Mouse (Mus musculus) MEL (cell line): ENCODE results near the gene BC016579. TPM values are rescaled to one million over a fixed set of nuclear protein-coding genes. Genes with fewer than 3 reads are reported as not detected.

Experiments
- DNase-seq: peaks from one replicate; pipeline ENCODE4 v3.0.0; 2011; ENCODE audit warnings: low read depth, low spot score
- H3K27ac ChIP-seq: 2 replicates; pipeline ENCODE4 v1.5.1; 2012; ENCODE audit warnings: low read depth, mild to moderate bottlenecking, control low read depth, low read length, moderate library complexity; ENCODE audit not compliant: control insufficient read depth
- H3K27me3 ChIP-seq, 2 experiments: fragments of 150-350 bp in 1 of 2; sonication (generic) in 1 of 2; 2 replicates each; pipeline ENCODE4 v1.6.1; 2012; ENCODE audit warnings: low read length in 2 of 2, mild to moderate bottlenecking in 2 of 2, improper control_type of control experiment in 1 of 2, moderate library complexity in 1 of 2; ENCODE audit not compliant: insufficient read depth in 2 of 2, control insufficient read depth in 1 of 2
- H3K36me3 ChIP-seq, 2 experiments: 2 replicates each; pipeline ENCODE4 v1.6.1; 2012 to 2014; ENCODE audit warnings: low read length in 2 of 2, improper control_type of control experiment in 1 of 2, inconsistent platforms in 1 of 2, mild to moderate bottlenecking in 1 of 2; ENCODE audit not compliant: insufficient read depth in 2 of 2, control insufficient read depth in 1 of 2
- H3K4me1 ChIP-seq, 2 experiments: fragments of 150-350 bp in 1 of 2; sonication (generic) in 1 of 2; 2 replicates each; pipeline ENCODE4 v1.6.1; 2012; ENCODE audit warnings: low read length in 2 of 2, improper control_type of control experiment in 1 of 2, mild to moderate bottlenecking in 1 of 2; ENCODE audit not compliant: insufficient read depth in 2 of 2, control insufficient read depth in 1 of 2
- H3K4me3 ChIP-seq, 2 experiments: fragments of 150-350 bp in 1 of 2; sonication (generic) in 1 of 2; 2 replicates each; pipeline ENCODE4 v1.5.1; 2012; ENCODE audit warnings: low read depth in 2 of 2, low read length in 2 of 2, mild to moderate bottlenecking in 2 of 2, moderate library complexity in 2 of 2, control low read depth in 1 of 2, improper control_type of control experiment in 1 of 2; ENCODE audit not compliant: control insufficient read depth in 1 of 2, insufficient read depth in 1 of 2
- H3K79me2 ChIP-seq: 2 replicates; pipeline ENCODE4 v1.6.1; 2012; ENCODE audit warnings: mild to moderate bottlenecking, low read length, moderate library complexity; ENCODE audit not compliant: control insufficient read depth, poor library complexity, insufficient read depth
- H3K9ac ChIP-seq: 2 replicates; pipeline ENCODE4 v1.6.1; 2012; ENCODE audit warnings: low read depth, mild to moderate bottlenecking, control low read depth, low read length, moderate library complexity; ENCODE audit not compliant: control insufficient read depth, poor library complexity, severe bottlenecking
- H3K9me3 ChIP-seq: fragments of 150-350 bp; sonication (generic); replicated peaks from 2 replicates; pipeline ENCODE4 v1.6.1; 2012; ENCODE audit warnings: mild to moderate bottlenecking, low read length, improper control_type of control experiment, moderate library complexity; ENCODE audit not compliant: insufficient read depth
- BHLHE40 ChIP-seq: IDR thresholded peaks from 2 replicates; pipeline ENCODE4 v1.6.1; 2012; ENCODE audit warnings: low read depth, mild to moderate bottlenecking, inconsistent platforms, low read length, improper control_type of control experiment, borderline replicate concordance
- CHD1 ChIP-seq: IDR thresholded peaks from 2 replicates; pipeline ENCODE4 v1.6.1; 2012; ENCODE audit warnings: low read depth, mild to moderate bottlenecking, inconsistent platforms, low read length, improper control_type of control experiment
- CHD2 ChIP-seq: IDR thresholded peaks from 2 replicates; pipeline ENCODE4 v1.6.1; 2011; ENCODE audit warnings: low read length, improper control_type of control experiment
- CTCF ChIP-seq, 3 experiments: IDR thresholded peaks in 2 of 3; conservative IDR thresholded peaks in 1 of 3; 2 replicates each; pipeline ENCODE4 v1.5.1; 2011 to 2012; ENCODE audit warnings: low read length in 3 of 3, low read depth in 2 of 3, mild to moderate bottlenecking in 2 of 3, improper control_type of control experiment in 1 of 3, inconsistent platforms in 1 of 3, mixed read lengths in 1 of 3, moderate library complexity in 1 of 3; ENCODE audit not compliant: control insufficient read depth in 1 of 3, insufficient read depth in 1 of 3, poor library complexity in 1 of 3, severe bottlenecking in 1 of 3
- E2F4 ChIP-seq: IDR thresholded peaks from 2 replicates; pipeline ENCODE4 v1.6.1; 2011; ENCODE audit warnings: low read depth, low read length, improper control_type of control experiment, borderline replicate concordance
- ELF1 ChIP-seq: IDR thresholded peaks from 2 replicates; pipeline ENCODE4 v1.6.1; 2014; ENCODE audit warnings: low read depth, mild to moderate bottlenecking, inconsistent platforms, low read length, improper control_type of control experiment, moderate library complexity
- EP300 ChIP-seq, 2 experiments: IDR thresholded peaks; 2 replicates each; pipeline ENCODE4 v1.6.1; 2011; ENCODE audit warnings: improper control_type of control experiment in 2 of 2, low read length in 2 of 2, low read depth in 1 of 2, mild to moderate bottlenecking in 1 of 2
- ETS1 ChIP-seq: IDR thresholded peaks from 2 replicates; pipeline ENCODE4 v1.6.1; 2012; ENCODE audit warnings: low read depth, mild to moderate bottlenecking, inconsistent platforms, low read length, improper control_type of control experiment, moderate library complexity
- GABPA ChIP-seq: IDR thresholded peaks from 2 replicates; pipeline ENCODE4 v1.6.1; 2012; ENCODE audit warnings: low read depth, mild to moderate bottlenecking, inconsistent platforms, low read length, improper control_type of control experiment, moderate library complexity
- GATA1 ChIP-seq: IDR thresholded peaks from 2 replicates; pipeline ENCODE4 v1.6.1; 2011; ENCODE audit warnings: low read depth, low read length, improper control_type of control experiment
- HCFC1 ChIP-seq: IDR thresholded peaks from 2 replicates; pipeline ENCODE4 v1.6.1; 2012; ENCODE audit warnings: low read depth, mild to moderate bottlenecking, inconsistent platforms, low read length, improper control_type of control experiment, moderate library complexity
- KAT2A ChIP-seq: conservative IDR thresholded peaks from 2 replicates; pipeline ENCODE4 v1.6.1; 2012; ENCODE audit warnings: low read depth, low read length, improper control_type of control experiment, inconsistent platforms
- MAX ChIP-seq: IDR thresholded peaks from 2 replicates; pipeline ENCODE4 v1.6.1; 2011; ENCODE audit warnings: low read length, improper control_type of control experiment
- MEF2A ChIP-seq: IDR thresholded peaks from 2 replicates; pipeline ENCODE4 v1.6.1; 2014; ENCODE audit warnings: low read depth, mild to moderate bottlenecking, inconsistent platforms, low read length, improper control_type of control experiment; ENCODE audit not compliant: poor library complexity, insufficient replicate concordance, severe bottlenecking; ENCODE audit errors: extremely low read depth
- MXI1 ChIP-seq: IDR thresholded peaks from 2 replicates; pipeline ENCODE4 v1.6.1; 2011; ENCODE audit warnings: mild to moderate bottlenecking, low read depth, low read length, improper control_type of control experiment
- MYB ChIP-seq: IDR thresholded peaks from 2 replicates; pipeline ENCODE4 v1.6.1; 2011; ENCODE audit warnings: mild to moderate bottlenecking, low read depth, low read length, improper control_type of control experiment
- MYC ChIP-seq: IDR thresholded peaks from 2 replicates; pipeline ENCODE4 v1.6.1; 2011; ENCODE audit warnings: low read depth, mild to moderate bottlenecking, low read length, improper control_type of control experiment, moderate library complexity
- NELFE ChIP-seq: IDR thresholded peaks from 2 replicates; pipeline ENCODE4 v1.6.1; 2011; ENCODE audit warnings: low read depth, low read length, improper control_type of control experiment
- NRF1 ChIP-seq: IDR thresholded peaks from 2 replicates; pipeline ENCODE4 v1.6.1; 2014; ENCODE audit warnings: low read depth, mild to moderate bottlenecking, inconsistent platforms, low read length, improper control_type of control experiment, moderate library complexity; ENCODE audit not compliant: poor library complexity, insufficient read depth, severe bottlenecking
- POLR2A ChIP-seq, 2 experiments: IDR thresholded peaks; 2 replicates each; pipeline ENCODE4 v1.6.1; 2011 to 2012; ENCODE audit warnings: low read length in 2 of 2, mild to moderate bottlenecking in 2 of 2, control low read depth in 1 of 2, improper control_type of control experiment in 1 of 2, low read depth in 1 of 2, moderate library complexity in 1 of 2; ENCODE audit not compliant: control insufficient read depth in 1 of 2, insufficient read depth in 1 of 2, poor library complexity in 1 of 2
- POLR2AphosphoS2 ChIP-seq: IDR thresholded peaks from 2 replicates; pipeline ENCODE4 v1.6.1; 2011; ENCODE audit warnings: low read length, improper control_type of control experiment
- RAD21 ChIP-seq: IDR thresholded peaks from 2 replicates; pipeline ENCODE4 v1.6.1; 2011; ENCODE audit warnings: mild to moderate bottlenecking, low read depth, low read length, improper control_type of control experiment
- SIN3A ChIP-seq: IDR thresholded peaks from 2 replicates; pipeline ENCODE4 v1.6.1; 2012; ENCODE audit warnings: low read length, improper control_type of control experiment, inconsistent platforms
- SMC3 ChIP-seq: IDR thresholded peaks from 2 replicates; pipeline ENCODE4 v1.6.1; 2011; ENCODE audit warnings: low read depth, low read length, improper control_type of control experiment
- TAL1 ChIP-seq: IDR thresholded peaks from 2 replicates; pipeline ENCODE4 v1.6.1; 2012; ENCODE audit warnings: mild to moderate bottlenecking, inconsistent platforms, low read length, moderate library complexity, mixed read lengths
- TBP ChIP-seq: IDR thresholded peaks from 2 replicates; pipeline ENCODE4 v1.8.0; 2011; ENCODE audit warnings: low read depth, low read length, improper control_type of control experiment
- TCF12 ChIP-seq: IDR thresholded peaks from 2 replicates; pipeline ENCODE4 v1.6.1; 2014; ENCODE audit warnings: low read depth, mild to moderate bottlenecking, inconsistent platforms, low read length, improper control_type of control experiment, moderate library complexity
- UBTF ChIP-seq: IDR thresholded peaks from 2 replicates; pipeline ENCODE4 v1.6.1; 2012; ENCODE audit warnings: low read depth, mild to moderate bottlenecking, inconsistent platforms, low read length, improper control_type of control experiment, moderate library complexity, borderline replicate concordance; ENCODE audit not compliant: insufficient read depth
- USF1 ChIP-seq: IDR thresholded peaks from 2 replicates; pipeline ENCODE4 v1.6.1; 2014; ENCODE audit warnings: low read depth, mild to moderate bottlenecking, inconsistent platforms, low read length, improper control_type of control experiment, moderate library complexity
- ZC3H11A ChIP-seq: IDR thresholded peaks from 2 replicates; pipeline ENCODE4 v1.6.1; 2012; ENCODE audit warnings: low read depth, mild to moderate bottlenecking, inconsistent platforms, low read length, improper control_type of control experiment
- ZNF384 ChIP-seq: IDR thresholded peaks from 2 replicates; pipeline ENCODE4 v1.6.1; 2012; ENCODE audit warnings: low read depth, mild to moderate bottlenecking, inconsistent platforms, low read length, improper control_type of control experiment
- polyA plus RNA-seq, 2 experiments: library from polyadenylated mRNA; stranded (reverse) in 1 of 2; unstranded in 1 of 2; fragments of >175 nt in 1 of 2; fragments of >200 nt in 1 of 2; gene quantifications; 2 replicates each; pipeline versions ENCODE4 v1.2.1 to v1.2.4; 2012; ENCODE audit warnings: low replicate concordance in 2 of 2, low read depth in 1 of 2; ENCODE audit not compliant: insufficient read length in 2 of 2, insufficient read depth in 1 of 2, missing spikeins in 1 of 2
- total RNA-seq: library from RNA; depleted of rRNA; stranded (reverse); fragments of 300-350 nt; gene quantifications from 2 replicates; pipeline ENCODE4 v1.2.3, GENCODE M21; 2012

Gene BC016579
- total and polyA plus RNA-seq, 3 experiments, result not detected

GRCm38 (mm10) chr16:45684815-45685214 is 30.9 kb upstream of the BC016579 start:
- Histone ChIP-seq H3K4me3 (peak overlapping the region in 1 of 2 experiments; percentile 59; a peak in 2 of 4 replicates), H3K36me3 (no peaks in the 10 kb centered on the region), H3K4me1 (no peaks in the 10 kb centered on the region), H3K27me3 (no peaks in the 10 kb centered on the region; a peak in 1 of 4 replicates), H3K27ac (no peak overlapping the region), H3K9ac (no peak overlapping the region), H3K79me2 (no peaks in the 10 kb centered on the region), H3K9me3 (no peaks in the 10 kb centered on the region)
- DNase-seq, result peak; percentile 58
- peak; percentile 53 to 77 (median 74) for TF ChIP-seq CTCF (IDR thresholded peaks at IDR 0.05 in 2 of 3, conservative IDR thresholded peaks at IDR 0.05 in 1 of 3; ENCODE audit: control insufficient read depth in 1 of 3, insufficient read depth in 1 of 3, low read depth in 2 of 3, low read length in 3 of 3, poor library complexity in 1 of 3, severe bottlenecking in 1 of 3)
- TF ChIP-seq ZC3H11A, result peak; percentile 60; the same call in 1 of the 2 replicates
- no peak for TF ChIP-seq E2F4
- TF ChIP-seq GATA1, result 0 out of 2 replicates have a peak, but pooled peaks have one; percentile 24
- TF ChIP-seq ZNF384, result peak; percentile 74
- TF ChIP-seq RAD21, result peak; percentile 74
- TF ChIP-seq SMC3, result peak; percentile 73
- no peak for TF ChIP-seq EP300 (IDR thresholded peaks at IDR 0.05; ENCODE audit: low read depth in 1 of 2, low read length in 2 of 2)
- TF ChIP-seq USF1, result peak; percentile 51; the same call in 1 of the 2 replicates

- H3K9ac ChIP-seq, result no peak overlapping the region
- H3K4me1 ChIP-seq, result no peaks in the 10 kb centered on the region
- H3K9me3 ChIP-seq, result no peaks in the 10 kb centered on the region
- peaks cover 2% of the 10 kb centered on the region in 2 experiments for H3K27me3 ChIP-seq
- peak; percentile 45 for DNase-seq
- H3K36me3 ChIP-seq, result no peaks in the 10 kb centered on the region
- H3K4me3 ChIP-seq, result no peak overlapping the region
- H3K27ac ChIP-seq, result no peak overlapping the region
- no peaks in the 10 kb centered on the region for H3K79me2 ChIP-seq
- TF ChIP-seq MXI1 (no peak), GATA1 (no peak), ETS1 (no peak), NELFE (0 out of 2 replicates have a peak, but pooled peaks have one; percentile 15), HCFC1 (no peak), SMC3 (peak; percentile 87), RAD21 (peak; percentile 87), E2F4 (no peak), POLR2AphosphoS2 (no peak), CHD2 (no peak), SIN3A (no peak), CHD1 (no peak), NRF1 (no peak), USF1 (no peak), TAL1 (no peak), MAX (no peak), ZC3H11A (peak; percentile 70), TBP (no peak), MYC (no peak), MYB (no peak), ELF1 (no peak), BHLHE40 (0 out of 2 replicates have a peak, but pooled peaks have one; percentile 9), POLR2A (IDR thresholded peaks at IDR 0.05; ENCODE audit: control insufficient read depth in 1 of 2, insufficient read depth in 1 of 2, low read depth in 1 of 2, low read length in 2 of 2, poor library complexity in 1 of 2) (no peak), UBTF (no peak), TCF12 (no peak), MEF2A (no peak), GABPA (no peak), KAT2A (no peak), ZNF384 (no peak)
Observed at GRCm38 (mm10) chr16:45676462-45676861, 22.6 kb upstream of the BC016579 start.
